Mouse (Mus musculus): ENCODE measurements at regions not wholly inside any gene's neighbourhood (a gene's known extent, or its start where the extent isn't known, plus 50 kb on each side); places are given as distances from the start of the nearest gene placed in this dataset.

GRCm38 (mm10) chr13:35079685-35080084 is 52.8 kb upstream of the Eci2 start:
- no peak for TF ChIP-seq CTCF (IDR thresholded peaks at IDR 0.05; ENCODE audit: low read depth)
- no peak for TF ChIP-seq EP300 (IDR thresholded peaks at IDR 0.05; ENCODE audit: low read depth)
